Mouse (Mus musculus): ENCODE measurements at regions not wholly inside any gene's neighbourhood (a gene's known extent, or its start where the extent isn't known, plus 50 kb on each side); places are given as distances from the start of the nearest gene placed in this dataset.

DNA sequence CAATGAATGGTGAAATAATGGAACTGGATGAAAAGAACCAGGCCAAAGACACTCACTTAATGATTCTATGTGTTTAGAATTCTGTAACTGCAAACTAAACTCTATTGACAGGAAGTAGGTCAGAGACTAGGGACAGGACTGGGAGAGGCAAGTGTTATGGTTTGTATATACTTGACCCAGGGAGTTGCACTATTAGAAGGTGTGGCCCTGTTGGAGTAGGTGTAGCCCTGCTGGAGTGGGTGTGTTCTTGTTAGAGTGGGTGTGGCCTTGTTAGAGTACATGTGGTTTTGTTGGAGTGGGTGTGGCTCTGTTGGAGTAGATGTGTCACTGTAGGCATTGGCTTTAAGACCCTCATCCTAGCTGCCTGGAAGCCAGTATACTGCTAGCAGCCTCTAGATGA, 93.0 kb upstream of the Npas2 start:
- no peak for DNase-seq (ENCODE audit: low spot score)

DNA sequence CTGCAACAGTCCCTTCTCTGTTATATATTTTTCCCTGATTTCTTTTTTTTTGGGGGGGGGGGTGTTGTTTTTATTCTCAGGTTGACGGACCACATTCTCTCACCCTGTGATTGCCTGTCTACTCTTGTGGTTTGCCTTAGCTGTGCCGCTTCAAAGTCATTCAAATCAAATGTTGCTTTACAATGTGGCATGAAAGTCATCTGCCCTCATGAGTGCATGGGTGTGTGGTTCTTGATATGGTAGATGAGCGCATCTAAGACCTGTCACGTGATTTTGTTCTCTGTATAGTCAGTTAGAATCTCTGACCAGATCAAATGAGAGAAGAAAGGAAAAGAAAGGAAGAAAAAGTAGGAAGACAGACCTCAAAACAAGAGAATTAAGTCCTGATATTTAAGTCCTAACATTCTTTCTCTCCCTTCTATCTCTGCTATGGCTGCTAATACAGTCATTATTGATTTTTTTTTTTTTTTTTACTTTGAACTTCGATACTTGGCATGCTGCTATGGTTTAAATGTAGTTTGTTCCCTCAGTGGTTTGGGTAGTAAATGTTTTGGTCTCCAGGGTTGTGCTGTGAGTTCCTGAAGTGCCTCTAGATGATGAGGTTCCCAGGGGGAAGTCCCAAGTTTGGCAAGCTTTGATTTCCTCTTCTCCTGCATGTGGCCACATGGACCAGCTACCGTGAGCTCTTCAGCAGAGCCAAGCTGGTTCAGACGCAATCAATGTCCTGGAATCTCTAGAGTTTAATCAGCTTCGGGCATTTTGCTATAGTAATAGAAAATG, 91.2 kb upstream of the Npas2 start:
- no peak for DNase-seq (ENCODE audit: low spot score)

DNA sequence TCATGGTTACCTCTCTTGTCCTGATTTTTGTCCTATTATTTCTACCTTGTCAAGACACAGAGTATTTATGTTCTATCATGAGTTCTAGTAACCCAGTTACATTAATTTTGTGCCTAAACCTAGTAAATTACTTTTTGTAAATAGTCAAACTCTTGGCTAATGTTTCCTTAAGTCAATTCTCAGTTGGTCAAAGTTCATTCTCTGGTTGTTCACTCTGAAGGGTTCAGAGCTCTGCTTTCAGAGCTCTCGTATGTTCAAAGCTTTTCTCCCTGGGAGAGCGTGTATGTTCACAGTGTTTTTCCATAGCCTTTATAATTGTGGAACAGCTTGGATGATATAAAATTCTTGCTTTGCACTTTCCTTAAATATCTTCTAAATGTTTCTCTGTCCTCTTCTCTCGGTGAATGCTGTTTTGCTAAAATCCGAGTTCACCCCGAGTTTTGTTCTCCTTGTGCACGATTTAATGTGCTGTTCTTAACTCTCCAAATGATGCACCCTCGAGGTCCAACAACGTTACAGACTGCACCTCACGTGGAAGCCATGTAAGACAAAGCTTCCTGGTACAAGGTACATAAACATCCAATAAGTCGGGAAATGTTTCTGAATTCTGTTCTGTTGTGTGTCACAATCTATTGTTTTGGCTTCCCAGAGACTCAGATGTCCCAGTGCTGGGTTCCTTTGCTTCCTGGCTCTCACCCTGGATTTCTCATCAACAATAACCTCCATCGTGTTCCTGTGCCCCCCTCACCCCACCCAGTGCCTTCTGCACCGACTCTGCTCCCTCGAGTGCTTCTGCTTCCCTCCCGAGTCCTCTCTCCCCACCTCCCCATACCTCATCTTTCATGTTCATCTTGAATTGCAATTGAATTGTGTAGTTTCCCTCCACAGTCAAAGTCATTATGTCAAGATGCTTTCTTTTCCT, 90.3 kb upstream of the Npas2 start:
- DNase-seq (ENCODE audit: low spot score), result no peak

GRCm38 (mm10) chr1:39105546-39106371, 87.8 kb upstream of the Npas2 start:
- DNase-seq (ENCODE audit: low spot score), result no peak

DNA sequence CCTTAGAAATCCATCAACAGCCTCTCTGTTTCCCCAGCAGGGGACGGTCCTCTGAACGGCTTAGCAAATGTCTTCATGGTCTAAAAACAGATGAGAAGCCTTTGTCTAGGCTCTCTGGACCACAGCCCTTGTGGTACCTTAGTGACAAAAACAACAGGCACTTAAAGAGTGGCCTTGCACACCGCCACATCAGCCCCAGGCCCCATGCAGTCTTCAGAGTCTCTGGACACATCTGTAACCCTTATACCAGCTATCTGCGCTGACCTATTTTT, 87.2 kb upstream of the Npas2 start:
- no peak for DNase-seq (ENCODE audit: low spot score)

DNA sequence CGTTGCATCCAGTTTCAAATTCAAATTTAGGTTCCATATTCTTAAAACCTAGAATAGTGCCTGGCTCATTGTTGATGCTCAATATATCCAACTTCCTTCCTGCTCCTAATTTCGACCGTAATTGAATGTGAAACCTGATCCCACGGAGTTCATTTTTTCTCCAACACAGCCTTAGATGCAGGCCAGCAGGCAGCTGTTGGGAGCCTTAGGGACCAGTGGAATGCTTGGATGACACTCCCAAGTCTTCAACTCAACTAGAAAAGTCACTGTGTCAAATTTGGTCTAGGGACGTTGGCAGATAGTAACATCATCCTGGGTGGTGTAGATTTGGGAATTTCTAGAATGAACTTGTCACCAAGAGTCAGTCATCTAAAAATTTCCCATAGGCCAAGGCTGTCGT, 86.9 kb upstream of the Npas2 start:
- no peak for DNase-seq (ENCODE audit: low spot score)

GRCm38 (mm10) chr1:39116319-39116718, 77.2 kb upstream of the Npas2 start:
- DNase-seq (ENCODE audit: low spot score), result no peak

DNA sequence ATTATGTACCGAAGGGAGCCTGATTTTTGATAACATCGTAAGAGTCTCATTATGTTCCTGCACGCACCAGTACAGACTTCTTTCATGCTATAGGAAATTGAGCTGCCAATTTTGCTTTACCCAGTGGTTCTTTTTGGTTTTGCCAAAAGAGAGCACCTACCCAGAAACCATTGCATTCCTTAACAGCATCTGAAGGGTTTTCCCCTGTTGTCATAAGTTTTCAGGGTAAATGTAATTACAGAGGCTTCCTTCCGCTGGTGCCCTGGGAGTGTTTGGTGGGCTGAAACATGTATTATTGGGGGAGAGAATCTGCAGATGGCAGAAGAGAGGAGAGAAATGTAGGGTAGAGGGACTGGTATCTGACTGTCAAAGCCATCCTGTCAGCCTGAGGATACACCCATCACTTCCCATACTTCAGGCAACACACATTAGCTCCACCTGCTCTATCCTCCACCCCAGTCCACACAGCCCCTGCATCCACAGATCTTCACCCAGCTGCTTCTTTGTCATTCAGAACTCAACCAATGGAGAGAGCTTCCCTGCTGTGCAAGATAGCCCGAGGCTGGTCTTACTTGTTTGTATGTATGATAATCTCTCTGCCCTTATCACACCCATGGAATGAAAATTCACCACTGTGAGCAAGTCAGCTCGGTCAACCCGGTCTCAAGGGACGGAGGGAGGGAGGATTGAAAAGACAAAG, 71.1 kb upstream of the Npas2 start:
- DNase-seq (ENCODE audit: low spot score), result no peak

DNA sequence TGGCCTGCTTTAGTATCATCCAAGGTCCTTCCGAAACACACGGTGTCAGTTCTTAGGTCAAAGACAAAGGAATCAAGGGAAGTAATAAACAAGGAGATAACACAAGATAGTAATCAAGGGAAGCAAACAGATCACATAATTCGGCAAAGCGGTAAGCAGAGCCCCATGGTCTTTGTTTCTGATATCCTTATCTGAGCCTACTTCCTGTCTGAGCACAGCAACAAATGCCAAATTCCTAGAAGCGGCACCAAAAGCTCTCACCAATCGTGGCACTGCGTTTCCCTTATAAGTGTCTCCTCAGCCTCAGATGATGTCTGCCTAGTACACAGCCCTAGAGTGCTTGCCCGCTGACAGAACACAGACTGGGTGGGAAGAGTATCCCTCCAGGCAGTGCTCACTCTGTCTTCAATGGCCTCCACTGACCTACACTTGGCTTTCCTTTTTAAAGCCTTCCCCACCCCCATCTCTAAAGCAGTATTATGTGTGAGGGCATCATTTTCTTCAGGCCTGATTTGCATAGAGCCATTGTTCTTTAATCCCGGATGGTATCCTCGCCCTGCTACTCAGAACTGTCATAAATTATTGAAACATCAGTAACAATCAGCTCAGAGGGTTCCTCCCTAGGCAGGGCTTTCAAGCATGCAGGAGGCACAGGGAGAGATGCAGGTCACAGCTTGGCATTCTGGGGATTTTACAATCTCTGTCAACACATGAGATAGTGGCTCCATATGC, 70.3 kb upstream of the Npas2 start:
- DNase-seq (ENCODE audit: low spot score), result no peak

DNA sequence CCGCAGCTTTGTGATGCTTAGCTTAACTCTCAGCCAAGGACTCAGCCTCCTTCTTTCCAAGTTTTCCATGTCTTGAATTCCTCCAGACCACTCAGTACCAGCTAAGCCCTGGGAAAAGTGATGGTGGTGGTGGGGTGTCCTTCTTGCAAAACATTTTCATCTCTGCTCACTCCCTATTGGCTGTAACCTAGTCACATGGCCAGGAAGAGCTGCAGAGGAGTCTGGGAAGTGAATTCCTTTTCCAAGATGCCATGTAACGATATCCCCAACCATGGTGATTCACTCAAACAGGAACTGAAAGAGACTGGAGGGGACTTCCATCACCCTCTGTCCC, 69.8 kb upstream of the Npas2 start:
- no peak for DNase-seq (ENCODE audit: low spot score)

DNA sequence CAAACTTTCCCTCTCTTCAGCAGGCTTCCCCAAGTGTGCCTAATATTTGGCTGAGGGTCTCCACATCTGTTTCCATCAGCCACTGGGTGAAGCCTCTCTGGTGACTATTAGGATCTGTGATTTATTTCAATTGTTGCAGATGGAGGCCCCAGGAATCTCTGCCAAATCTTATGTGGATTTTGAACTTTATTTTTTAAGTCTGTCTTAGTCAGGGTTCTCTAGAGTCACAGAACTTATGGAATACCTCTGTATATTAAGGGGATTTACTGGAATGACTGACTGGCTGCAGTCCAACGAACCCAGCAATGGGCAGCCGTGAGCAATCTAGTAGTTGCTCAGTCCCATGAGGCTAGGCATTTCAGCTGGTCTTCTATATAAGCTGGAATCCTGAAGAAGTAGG, 59.0 kb upstream of the Npas2 start:
- DNase-seq (ENCODE audit: low spot score), result no peak

DNA sequence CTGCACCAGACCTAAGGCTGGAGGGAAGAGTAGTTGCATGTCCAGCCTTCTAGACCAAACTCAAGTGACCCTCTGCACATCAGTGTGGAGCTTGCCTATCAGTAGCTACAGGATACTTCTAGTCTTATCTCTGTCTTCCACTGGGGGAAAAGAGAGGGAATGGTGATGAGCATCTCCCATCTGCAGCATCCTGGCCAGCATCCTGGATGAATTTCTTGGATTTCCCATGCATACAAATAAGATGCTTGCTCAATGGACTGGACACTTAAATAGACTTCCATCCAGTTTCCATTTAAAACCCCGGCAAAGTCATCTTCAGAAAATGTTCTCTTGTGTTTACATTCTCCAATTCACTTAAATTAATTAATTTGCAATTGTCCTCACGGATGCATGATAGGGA, 50.5 kb upstream of the Npas2 start:
- no peak for DNase-seq (ENCODE audit: low spot score)

GRCm38 (mm10) chr1:39143626-39144025, 49.9 kb upstream of the Npas2 start:
- DNase-seq (ENCODE audit: low spot score), result no peak

Measured in layer of hippocampus, adult 11-12 months (tissue).